Mouse (Mus musculus): ENCODE results near the gene Nit2.

Nit2 gene

DNA sequence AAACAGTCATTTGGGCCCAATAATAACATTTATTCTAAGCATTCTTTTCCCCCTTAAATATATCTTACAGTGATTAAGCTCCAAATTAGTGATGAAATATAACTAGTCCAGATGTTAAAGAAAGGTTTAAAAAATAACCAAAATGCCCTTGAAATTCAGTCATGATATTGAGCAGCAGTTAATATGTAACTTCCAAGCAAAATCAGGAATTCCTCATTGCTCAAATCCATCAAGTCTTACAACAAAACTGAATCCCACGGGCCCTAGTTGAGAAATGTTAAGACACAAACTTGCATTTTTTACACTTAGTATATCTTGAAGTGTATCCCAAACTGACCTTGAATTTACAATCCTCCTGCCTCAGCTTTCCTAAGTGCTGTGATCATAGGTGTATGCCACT lies 3.4 kb downstream of the Nit2 start:
- DNase-seq (ENCODE audit: low read depth, low spot score), result no peak

DNA sequence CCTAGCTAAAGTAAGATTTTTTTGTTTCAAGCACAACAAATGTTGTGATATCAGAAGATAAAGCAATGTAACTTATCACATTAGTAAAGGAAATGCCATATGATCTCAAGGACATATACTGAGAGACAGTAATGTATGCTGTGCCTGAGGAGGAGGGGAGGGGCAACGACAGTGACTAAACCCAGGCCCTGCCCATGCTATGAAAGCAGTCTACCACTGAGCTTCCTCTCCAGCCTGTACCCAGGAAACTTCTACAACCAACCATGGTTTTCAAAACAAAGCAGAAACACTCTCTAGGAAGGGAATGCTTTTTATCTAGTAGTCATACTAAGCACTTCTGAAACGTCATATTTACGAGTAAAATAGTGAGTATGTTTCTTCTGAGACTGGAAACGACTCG lies 4.3 kb downstream of the Nit2 start:
- DNase-seq (ENCODE audit: low read depth, low spot score), result no peak

DNA sequence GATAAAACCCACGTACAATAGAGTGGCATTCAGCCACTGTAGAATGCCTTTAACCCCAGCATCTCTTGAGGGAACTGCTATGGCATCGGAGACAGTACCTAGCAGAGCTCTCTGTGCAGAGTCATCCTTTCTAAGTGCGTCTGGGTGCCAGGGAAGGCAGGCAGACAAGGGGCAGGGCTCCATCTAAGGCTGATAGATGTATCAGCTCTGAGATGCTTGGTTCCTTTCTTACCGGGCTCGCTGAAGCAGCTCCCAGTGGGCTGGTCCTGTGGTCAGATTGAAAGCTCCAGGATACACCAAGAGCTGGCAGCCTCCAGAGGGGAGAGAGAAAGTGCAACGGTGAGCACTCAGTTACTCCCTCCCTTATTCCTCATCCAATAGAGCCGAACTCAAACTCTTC lies 7.3 kb downstream of the Nit2 start:
- DNase-seq (ENCODE audit: low read depth, low spot score), result no peak

DNA sequence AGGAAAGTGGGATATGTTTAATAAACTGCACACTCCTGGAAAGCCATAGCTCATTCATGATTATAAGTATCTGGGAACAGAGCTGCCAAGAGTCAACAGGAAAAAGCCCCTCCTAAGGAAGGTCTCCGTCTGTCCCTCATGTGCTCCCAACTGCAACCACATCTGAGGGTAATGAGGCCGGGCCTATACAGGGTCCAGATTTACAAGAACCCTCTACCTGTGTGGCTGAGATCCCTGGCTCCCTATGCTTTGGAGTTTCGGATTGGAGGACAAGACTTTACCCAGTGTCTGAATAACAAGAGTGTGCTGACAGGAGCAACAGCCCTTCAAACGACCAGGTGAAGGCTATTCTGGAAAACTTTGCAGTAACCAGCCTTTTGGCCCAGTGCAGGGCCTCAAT lies 9.4 kb downstream of the Nit2 start:
- DNase-seq (ENCODE audit: low read depth, low spot score), result no peak

DNA sequence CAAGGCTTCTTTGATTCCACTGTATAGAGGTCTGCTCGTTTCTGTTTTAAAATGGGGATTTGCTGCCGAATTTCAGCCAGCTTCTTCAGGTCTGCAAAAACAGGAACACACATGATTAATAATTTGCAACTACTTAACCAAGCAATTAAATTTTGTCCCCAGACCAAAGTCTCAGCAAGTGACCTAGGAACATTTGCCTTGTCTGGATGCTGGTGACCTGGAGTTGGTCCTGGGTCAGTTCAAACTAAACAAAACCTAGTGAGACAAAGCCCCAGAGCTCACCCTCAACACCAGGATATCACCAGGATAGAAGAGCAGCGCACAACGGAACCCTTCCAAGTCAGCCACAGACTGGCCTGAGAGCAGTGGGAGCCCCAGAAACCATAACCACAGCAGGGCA lies 10.1 kb downstream of the Nit2 start:
- no peak for DNase-seq (ENCODE audit: low read depth, low spot score)

DNA sequence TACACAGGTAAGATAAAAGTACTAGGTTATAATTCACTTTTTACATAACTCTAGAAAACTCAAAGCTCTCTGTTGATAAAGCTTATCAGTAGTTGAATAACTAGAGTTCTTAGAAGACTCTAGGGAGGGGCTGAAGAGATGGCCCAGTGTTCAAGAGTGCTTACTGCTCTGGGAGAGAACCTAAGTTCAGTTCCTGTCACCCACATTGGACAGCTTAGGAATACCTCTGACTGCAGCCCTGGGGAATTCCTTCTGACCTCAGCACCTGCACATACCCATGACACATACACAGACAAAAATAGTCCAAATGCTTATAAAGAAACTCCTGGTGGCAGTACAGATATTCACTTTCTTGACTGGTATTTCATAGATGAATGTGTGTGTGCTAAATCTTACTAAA lies 11.2 kb downstream of the Nit2 start:
- DNase-seq (ENCODE audit: low read depth, low spot score), result no peak

DNA sequence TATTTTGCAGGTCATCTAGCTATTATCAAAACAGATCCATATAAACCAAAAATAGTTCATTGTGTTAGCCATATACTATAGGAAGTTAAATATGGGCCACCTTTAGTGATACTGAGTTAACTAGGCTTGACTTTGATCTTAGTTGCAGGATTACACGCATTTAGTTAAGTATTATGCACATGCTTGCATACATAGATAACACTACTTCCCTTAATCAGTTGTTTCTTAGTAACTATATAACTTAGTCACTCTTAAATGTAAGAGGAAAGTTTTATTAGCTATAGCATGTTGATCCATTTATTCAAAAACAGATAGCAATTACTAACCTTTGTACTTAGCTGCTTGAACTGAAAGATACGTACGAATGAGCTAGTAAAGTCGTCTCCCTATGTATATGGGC lies 15.7 kb downstream of the Nit2 start:
- no peak for DNase-seq (ENCODE audit: low read depth, low spot score)

DNA sequence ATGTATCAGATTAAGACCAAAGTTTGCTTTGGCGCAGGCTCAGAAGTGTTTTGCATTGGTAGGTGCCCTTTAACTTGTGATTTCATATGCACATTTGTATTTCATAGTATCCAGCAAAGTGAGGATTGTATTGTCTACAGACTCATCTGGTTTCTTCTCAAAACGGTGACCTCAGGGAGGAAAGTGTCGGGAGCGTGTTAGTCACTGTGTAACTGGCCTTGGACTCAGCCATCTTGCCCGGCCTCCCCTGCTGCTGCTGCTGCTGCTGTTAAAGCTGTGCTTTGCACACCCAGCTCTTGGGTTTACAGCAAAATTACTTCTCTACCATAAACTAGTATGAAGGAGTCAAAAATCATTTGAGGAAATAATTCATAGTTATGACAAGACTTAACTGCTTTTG lies 22.4 kb downstream of the Nit2 start:
- no peak for DNase-seq (ENCODE audit: low read depth, low spot score)

DNA sequence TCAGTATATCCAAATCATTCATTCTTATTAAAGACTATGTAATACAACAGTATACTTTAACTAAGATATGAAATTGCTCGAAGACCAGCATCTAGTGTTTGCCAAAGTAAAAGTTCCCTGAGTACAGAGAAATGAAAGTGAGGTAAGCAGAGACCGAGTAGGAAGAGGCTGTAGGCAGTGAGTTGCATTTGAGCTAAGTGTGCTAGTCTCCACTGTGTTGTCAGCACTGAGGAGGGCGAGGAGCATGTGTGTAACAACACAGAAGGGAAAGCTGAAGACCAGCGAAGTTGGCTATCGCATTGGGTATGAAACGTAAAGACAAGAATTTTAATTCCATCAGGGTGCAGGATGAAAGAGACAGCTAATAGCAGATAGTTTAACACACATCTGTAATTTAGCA lies 33.5 kb downstream of the Nit2 start:
- no peak for DNase-seq (ENCODE audit: low read depth, low spot score)

DNA sequence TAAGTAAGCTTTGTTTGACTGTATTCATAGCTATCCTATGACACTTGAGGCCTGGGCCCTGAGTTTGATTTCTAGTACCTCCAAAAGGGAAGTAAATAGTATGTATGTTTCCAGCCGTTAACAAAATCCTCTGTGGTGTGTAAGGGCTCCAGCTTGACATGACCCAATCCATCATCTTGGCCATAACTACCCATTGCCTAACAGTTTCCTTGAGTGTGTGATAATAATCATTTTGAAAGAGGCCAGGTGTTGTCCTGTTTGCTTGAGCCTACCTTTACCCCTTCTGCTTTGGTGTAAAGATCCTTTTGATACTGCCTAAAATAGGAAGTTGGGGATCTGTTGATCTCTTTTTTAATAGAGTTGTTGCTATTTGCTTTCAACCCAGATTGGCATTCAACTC lies 34.8 kb downstream of the Nit2 start:
- no peak for DNase-seq (ENCODE audit: low read depth, low spot score)

DNA sequence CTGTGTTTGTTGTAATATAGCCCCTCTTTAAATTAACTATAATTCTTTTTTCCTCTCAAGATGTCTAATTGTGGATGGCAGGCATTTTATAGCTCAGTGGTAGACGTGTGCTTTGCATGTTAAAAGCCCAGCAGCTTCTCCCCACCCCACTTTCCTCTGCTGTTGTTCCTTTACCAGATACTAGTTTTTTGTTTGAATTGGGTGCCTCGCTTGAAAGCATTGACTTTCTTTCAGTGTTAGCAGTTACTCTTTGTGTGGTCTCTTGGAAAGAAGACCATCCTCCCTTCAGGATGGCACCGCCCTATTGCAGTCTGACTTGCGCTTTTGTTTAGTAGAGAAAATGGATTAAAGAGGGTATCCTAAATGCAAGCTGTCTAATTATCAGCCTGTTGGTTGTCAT lies 35.6 kb downstream of the Nit2 start:
- peak; percentile 59 for DNase-seq (ENCODE audit: low read depth, low spot score)

DNA sequence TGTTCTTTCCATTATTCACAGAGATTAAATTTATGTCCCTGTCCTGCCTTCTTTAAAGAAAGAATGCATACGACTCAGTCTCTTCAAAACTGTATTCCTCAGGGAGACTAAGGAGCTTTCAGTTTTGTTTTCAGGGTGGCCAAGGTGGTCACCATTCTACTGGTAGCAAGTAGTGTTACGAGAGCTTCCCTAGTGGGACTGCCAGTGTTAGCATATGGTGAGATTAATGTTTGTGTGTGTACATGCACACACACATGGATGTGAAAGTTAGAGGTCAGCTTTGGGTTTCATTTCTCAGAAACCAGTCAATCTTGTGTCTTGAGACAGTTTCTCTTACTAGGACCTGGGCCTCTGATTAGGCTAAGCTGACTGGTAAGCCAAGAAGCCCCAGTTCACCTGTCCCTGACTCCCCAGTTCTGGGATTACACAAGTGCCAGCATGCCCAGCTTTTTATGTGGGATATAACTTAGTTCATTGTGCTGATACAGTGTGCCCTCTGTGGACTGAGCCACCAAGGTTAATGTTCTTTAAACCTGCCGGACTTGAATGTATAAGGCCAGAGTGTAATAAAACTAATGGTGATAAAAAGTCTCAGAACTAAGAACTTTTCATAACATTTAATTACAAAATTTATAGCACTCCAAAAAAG lies 36.3 kb downstream of the Nit2 start:
- no peak for DNase-seq (ENCODE audit: low read depth, low spot score)

DNA sequence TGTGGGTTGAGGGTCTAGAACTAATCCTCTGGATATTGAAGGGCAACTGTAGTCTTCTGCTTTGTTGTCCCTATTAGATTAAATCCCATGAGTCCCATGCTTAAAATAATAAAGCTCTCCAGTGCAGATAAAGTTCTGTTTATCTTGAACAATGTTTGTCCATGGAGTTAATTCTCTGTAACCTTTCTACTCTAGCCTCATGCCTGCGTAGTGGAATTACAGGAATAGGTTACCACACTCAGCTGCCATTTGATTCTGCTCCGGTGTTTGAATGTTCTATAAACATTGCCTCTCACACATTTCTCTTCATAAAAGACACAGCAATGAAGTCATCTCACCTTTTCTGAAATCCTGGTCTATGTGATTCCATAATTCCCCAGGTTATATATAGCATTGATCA lies 39.3 kb downstream of the Nit2 start:
- no peak for DNase-seq (ENCODE audit: low read depth, low spot score)

DNA sequence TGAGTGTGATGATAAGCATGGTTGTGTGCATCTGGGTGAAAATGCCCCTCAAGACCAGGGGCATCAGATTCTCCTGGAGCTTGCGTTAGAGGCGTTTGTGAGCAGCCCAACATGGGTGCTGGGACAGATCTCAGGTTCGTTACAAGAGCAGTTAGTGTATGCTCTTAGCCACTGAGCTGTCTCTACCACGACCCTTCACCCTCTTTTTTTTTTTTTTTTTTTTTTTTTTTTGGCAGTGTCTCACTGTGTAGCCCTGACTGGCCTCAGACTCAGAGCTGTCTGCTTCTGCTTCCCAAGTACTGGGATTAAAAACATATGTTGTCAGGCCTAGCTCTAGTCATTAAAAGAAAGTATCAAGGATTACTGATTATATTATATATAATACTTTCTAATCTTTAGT lies 40.9 kb downstream of the Nit2 start:
- DNase-seq (ENCODE audit: low read depth, low spot score), result no peak

DNA sequence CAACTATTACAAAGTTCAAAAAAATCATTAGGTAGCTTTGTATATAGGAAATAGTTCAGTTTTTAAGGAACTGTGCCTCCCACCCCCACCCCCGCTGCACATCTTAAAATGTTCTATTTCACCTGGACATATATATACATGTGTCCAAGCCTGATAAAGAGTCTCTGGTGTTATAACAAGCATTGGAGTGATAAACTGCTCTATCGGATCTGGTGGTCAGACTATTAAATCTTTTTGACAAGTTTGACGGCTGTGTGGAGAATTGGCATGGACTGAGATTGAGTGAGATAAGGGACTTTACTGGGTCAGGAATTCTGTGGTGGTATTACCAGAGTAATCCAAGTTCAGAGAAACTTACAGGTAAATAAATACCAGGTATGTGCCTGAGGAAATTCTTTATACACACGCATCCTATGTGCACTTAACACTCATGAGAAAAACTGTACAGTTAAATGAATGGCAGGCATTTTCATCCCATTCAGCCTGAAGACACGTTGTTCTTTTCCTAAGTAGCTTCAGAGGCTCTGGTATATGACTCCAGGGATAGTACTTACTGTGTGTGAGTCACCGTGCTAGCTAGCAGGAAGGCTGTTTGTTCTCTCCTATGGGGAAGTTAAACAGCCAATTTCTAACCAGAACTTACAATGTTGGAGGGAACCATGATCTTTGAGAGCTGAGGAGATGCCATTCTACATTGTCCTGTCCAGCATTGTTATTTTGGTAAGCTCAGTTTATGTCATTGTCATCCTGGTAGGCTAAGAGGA lies 44.3 kb downstream of the Nit2 start:
- DNase-seq (ENCODE audit: low read depth, low spot score), result no peak

DNA sequence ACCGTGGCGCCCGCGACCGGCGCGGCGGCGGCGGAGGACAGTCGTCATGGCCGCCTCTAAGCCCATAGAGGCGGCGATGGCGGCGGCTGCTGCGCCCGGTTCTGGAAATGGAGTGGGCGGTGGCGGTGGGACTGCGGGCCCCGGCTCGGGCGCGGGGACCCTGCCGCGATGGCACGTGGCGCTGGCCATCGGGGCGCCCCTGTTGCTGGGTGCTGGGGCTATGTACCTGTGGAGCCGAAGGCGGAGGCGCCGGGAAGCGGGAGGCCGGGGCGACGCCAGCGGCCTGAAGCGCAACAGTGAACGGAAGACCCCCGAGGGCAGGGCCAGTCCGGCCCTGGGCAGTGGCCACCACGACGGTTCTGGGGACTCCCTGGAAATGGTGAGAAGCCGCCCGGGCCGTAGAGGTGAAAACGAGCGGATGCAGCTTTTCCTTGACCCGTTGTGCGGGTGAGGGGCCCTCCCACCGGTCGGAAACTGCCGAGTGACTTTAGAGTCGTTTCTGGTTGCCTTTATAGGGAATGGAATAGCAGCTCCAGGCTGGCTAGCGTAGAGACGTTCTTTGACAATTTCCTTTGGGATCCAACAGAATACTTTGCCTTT lies 45.2 kb downstream of the Nit2 start:
- DNase-seq (ENCODE audit: low read depth, low spot score), result no peak

DNA sequence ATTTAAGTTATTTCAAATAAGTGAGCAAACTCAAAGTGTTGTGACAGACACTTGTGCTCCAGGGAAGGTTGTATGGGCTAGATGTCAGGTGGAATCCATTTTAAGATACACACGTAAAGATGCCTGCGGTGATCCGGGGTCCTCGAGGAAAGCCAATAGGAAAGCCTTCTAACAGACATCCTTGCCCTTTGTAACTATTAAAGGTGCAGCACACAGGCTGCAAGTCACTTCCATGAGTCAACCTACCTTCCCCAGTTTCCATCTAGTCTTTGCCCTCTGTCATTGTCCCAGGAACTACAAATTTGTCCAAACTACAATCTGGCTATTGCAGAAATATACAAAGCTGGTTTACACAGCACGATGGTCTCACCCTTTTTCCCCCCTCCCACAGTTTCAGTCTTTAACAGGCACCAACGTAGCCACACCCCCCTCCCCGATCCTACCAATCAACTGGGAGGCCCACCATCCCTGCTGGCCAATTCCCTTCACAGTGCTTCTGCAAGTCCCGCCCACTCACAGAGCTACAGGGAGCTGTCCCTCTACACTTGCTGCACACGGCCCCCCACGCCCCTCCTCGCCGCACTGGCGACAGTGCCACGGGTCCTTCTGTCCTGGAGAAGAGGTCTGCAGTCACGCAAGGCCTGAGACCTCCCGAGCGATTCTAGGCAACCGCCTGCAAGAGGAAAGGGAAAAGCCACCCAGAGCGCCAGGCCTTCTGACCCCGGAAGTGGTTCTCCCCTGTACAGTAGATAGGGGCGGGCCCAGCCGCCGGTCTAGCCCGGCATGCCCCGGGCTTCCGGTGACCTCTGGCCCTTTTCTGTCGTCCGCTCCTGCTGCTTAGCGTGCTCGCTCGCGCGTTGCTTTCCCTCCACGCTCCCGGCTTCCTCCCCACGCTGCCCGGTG lies 46.0 kb downstream of the Nit2 start, which contains the start of gene Tomm70a:
Tomm70a (plus strand) TSS at position 791 of the 903 bp plus-strand sequence.
- DNase-seq (ENCODE audit: low read depth, low spot score), result peak; percentile 98

DNA sequence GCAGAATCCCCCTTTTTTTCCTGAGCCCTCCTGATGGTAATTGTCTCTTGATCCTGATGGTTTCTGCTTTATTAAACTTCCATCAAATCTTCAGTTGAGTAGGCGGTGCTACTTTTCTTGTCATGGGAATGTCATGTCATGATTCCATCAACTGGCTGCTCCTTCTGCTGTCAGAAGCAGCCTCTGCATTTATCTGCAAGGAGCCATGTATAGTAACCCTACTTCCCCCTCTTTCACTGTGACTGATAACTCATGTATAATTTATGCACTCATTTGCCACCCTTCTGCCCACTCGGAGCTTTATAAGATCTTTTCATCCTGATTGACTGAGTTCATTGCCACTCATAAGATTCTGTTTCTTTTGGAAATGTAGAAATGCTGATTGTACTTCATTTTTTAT lies 49.6 kb downstream of the Nit2 start:
- DNase-seq (ENCODE audit: low read depth, low spot score), result no peak

DNA sequence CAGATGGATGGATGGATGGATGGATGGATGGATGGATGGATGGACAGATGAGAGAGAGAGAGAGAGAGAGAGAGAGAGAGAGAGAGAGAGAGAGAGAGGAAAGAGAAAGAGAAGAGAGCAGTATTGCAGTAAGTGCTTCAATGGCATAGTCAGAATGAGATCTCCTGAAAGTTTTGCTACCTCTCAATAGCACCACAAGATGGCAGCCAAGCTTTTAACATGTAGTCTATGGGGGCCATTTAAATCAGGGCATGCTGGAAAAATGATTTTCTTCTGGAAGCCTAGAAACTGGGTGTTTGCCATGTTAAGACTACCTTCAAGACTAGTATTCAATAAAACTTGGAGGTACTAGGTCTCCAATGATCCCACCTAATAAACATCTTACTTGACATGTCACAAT lies 51.1 kb downstream of the Nit2 start:
- DNase-seq (ENCODE audit: low read depth, low spot score), result peak; percentile 41

Measured in ES-CJ7 (cell line).